Mouse (Mus musculus) T-cell, adult 2 months (primary cell): ENCODE data around the gene Dedd2.

ENCODE experiments used
- DNase-seq: peaks from one replicate; pipeline ENCODE4 v3.0.0; 2022; ENCODE audit warnings: low spot score

Dedd2 gene

DNA sequence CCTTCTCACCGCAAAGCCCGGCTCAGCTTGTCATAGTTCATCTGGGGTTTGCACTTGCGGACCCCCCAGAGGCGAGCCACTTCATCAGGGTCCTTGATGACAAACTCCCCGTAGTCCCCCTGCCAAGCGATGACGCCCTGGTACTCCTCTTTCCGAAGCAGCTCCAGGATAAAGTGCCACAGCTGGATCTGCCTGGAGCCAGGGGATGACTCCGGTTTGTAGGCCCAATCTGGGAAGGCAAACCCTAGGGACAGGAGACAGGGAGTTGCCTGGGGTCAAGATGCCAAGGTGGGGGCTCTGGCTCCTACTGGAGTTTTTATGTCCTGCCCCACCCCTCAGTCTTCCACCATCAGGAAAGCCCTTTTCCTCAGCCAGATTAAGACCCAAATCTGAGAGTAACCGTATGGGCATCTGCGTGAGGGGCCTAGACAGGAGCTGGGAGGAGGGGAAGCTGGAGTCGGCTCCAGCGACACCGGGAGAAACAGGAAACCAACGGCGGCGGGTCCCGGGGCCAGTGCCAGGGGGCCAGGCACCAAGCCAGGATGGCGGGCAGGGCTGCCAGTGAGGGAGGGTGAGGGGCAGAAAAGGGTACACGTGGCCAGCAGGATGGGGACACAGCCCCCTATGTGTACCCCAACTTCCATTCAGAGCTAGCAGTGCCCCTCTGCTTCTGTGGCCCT, 25.8 kb upstream of the Dedd2 start:
- no peak for DNase-seq

DNA sequence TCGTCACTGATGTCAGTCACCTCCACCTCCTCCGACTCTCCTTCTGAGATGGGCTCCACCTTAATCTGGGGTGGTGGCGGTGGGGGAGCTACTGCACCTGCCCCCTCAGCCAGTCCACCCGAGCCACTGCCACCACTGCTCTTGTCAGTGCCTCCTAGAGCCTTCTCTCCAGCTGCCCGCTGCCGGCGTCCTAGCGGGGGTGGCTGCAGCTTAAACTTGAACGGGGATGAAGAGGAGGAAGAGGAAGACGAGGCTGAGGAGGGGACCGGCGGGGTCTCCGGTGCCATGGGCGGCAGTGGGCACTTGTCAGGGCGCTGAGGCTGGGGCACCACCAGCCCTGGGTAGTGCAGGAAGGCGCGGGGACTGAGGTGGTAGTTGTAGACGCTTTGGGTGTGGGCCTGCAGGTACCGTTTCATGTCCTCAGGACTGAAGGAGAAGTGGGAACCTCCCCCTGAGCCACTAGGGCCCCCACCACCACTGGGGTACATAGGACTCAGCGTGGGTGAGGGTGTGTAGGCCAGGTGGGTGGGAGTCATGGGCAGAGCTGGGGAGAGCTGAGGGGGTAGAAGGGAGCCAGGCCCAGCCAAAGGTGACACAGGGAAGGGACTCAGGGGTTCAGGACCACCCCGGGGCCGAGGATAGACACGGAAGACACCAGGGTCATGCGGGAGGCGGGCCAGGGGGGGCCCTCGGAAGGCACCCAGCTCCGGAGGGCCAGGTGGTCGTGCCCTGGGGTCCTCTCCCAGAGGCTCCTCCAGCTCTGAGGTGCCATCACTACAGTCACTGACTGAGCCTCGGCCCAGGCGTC, 24.4 kb upstream of the Dedd2 start:
- no peak for DNase-seq

DNA sequence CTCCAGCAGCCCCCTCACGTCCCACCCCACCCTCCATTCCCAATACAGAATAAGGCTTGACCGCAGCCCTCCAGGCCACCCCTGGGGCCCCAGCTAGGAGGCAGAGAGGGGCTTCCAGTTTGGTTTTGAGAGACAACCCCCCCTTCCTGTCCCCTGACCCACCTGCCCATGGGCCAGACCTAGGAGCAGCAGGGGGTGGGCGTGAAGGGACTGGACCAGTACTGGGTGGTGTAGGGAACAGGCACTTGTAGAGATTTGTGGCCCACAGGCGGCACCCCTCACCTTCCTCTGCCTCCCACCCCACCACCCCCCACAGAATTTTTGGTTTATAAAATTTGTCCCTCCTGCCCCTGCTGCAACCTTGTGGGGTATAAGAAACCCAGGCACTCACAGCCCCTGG, 22.9 kb upstream of the Dedd2 start:
- DNase-seq: no peak

- DNase-seq: no peak
Measured at GRCm38 (mm10) chr7:25241062-25241461, 20.6 kb upstream of the Dedd2 start.

GRCm38 (mm10) chr7:25240631-25241030, 20.2 kb upstream of the Dedd2 start:
- DNase-seq: no peak

GRCm38 (mm10) chr7:25238829-25239623, 18.6 kb upstream of the Dedd2 start:
- peak; percentile 91 for DNase-seq

DNA sequence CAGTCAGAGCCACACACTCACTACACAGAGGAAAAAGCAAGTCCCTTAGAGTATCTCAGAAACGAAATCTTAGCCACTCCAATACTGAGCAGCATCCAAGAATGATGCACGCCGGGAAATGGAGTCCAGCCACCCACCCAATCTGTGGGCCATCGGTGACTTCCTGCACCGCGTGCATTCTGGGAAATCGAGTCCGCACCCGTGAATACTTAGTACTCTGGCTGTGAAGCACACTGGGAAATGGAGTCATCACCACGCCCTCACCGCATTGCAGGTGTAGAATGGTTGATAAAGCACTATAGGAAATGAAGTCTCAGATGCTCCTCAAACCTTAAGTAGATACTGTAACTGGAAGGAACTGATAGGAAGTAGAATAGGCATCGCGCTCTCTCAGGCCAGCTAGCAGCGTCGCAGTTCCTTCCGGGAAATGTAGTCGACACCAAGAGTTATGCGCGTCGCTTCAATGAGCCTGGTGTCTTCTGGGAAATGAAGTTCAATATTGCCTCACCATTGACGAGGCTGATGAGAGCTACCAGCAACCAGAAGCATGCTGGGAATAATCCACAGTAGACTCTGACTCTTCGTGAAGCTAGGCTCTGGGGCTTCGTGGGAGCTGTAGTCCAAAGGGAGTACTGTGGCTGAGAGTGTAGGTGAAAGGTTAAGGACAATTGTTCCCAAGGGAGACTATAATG, 17.7 kb upstream of the Dedd2 start:
- DNase-seq: peak; percentile 95

DNA sequence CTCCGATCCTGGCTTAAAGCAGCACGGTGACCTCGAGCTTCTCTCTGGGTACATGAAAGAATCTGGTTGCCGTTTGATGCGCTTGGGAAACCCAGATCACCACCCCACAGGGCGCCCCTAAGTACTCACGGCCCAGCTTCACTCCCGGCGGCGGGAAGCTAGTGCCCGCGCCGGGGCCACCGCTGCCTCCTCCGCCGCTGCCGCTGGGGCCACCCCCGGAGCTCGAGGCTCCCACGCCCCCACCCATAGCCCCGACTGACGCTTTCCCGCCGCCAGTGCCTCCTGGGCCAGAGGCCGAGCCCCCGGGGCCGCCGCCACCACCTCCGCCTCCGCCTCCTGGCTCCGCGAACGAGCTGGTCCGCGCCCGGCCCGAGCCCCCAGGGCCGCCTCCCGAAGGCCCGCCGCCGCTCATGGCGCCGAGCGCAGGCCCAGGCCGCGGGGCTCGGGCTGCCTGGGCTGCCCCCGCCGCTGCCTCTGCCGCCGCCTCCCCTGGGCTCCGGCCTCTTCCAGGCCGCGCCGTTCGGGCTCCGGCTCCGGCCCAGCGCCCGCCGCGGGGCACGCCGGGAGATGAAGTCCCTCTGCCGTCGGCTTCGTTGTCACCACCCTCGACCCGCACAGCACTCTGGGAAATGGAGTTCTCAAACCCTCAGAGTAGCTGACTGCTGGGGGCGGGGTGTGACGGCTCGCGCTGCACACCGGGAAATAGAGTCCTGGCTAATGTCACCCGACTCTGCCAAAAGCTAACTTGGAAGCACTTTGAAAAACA, 17.0 kb upstream of the Dedd2 start, which contains the start of gene Gsk3a:
TSS of gene Gsk3a (minus strand) at position 603 of the 766 bp plus-strand sequence.
- DNase-seq: peak; percentile 97

- no peak for DNase-seq
Measured at GRCm38 (mm10) chr7:25235526-25235925, 15.1 kb upstream of the Dedd2 start.

DNA sequence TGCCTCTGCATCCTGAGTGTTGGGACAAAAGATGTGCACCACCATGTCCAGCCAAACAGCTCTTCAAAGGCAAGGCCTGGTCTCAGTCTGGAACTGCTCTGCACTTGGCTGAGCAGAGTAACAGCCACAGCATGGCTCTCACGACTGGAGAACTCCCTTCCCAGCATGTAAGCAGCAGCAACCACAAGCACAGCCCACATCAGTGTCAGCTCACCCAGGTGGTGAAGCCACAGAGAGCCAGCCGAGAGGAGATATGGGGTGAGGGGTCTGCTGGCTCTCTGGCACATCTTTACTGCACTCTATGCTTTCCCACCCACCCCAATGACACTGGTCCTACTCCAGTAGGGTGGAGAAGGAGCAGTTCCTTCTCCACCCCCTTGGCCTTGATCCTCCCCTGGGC, 12.6 kb upstream of the Dedd2 start:
- DNase-seq: peak; percentile 45

DNA sequence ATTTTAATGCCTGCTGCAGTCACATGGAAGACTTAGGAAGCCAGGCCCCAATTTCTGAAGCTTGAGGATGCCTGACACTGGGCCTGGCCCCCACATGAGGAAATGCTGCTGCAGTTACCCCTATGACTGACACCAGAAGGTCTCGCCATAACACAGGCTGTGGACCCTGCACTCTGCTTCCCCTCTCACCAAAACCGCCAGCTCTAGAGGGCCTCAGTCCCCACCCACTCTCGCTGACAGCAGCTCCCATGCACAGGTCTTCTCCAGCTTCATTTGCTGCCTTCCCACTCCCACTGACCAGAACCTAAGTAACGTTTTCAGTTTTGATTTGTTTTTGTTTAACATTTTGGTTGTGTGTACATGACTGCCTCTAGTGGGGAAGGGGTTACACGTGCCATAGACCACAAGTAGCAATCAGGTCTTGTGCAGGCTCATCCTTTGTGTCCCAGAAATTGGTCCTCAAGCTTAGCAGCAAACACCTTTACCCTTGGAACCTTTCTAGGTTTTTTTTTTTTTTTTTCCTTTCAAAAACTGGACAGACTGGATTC, 11.8 kb upstream of the Dedd2 start:
- DNase-seq: no peak

GRCm38 (mm10) chr7:25230690-25231285, 10.4 kb upstream of the Dedd2 start:
- no peak for DNase-seq

GRCm38 (mm10) chr7:25227523-25228300, 7.3 kb upstream of the Dedd2 start:
- DNase-seq: no peak

DNA sequence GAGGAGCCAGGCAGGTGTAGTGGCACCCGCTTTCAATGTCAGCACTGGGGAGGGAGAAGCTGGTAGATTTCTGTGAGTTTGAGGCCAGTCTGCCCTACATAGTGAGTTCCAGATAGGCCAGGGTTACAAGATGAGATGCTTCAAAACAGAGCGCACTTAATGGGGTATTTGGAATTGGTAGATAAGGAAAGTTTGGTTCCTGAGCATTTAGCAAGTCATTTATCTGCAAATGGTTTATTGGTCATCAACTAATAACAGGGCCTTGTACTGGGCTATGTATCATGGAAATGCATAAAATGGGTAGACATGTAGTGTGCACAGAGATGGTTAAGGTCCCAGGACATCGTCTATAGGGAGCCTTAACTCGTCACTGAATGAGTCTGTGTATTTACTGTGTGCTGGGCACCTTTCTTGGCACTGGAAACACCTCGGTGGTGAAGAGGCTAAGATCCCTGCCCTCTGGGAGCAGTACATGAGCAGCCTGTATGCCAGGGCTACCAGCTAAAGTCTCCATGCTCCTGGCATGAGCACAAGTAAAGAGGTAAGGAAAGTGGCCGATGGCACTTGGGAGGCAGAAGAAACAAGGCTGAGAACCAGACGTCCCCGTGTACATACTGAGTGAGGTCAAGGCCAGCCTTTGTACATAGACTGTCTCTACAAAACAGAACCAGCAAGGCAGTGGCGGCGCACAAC, 2.0 kb upstream of the Dedd2 start:
- no peak for DNase-seq

DNA sequence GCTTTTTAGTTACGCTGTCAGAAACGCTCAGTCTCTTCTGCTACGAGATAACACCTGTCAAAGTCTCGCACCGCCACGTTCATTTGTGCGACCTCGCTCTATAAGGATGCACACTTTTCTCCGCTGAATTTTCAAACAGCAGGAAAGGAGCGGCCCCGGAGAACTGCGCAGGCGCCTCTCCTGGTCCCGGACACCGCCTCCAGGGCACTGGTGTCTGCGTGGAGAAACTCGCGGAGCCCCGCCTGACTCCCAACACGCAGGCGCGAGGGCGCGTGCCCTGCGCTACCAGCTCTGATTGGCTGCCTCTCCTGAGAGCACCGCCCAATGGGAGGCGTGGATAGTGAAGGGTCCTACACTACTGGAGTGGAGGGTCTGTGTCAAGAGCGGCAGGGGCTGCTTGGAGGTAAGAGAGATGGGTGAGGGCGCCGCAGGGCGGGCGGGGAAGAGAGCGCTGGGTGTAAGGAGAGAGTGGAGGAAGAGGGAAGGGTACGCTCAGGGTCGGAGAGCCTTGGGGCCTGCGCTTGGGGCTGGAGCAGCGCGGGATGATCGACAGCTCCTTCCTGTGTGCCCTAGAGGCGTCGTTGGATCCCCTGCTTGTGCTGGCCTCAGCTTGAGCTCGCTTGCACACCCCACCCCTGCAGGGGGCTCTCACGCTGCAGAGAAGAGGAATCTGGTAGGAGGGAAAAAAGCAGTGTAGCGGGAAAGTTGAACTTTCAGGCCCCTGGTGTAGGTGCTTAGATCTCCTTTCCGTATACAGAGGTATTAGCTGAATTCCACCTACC, 878 bp upstream of the Dedd2 start, which contains the start of gene Zfp526:
TSS of gene Zfp526 (plus strand) at position 324 of the 782 bp plus-strand sequence.
- peak; percentile 96 for DNase-seq

GRCm38 (mm10) chr7:25219756-25220456, 509 bp downstream of the Dedd2 start:
- peak; percentile 98 for DNase-seq

- no peak for DNase-seq
Measured at GRCm38 (mm10) chr7:25219416-25219750, 1.0 kb downstream of the Dedd2 start.
